Mouse (Mus musculus): ENCODE measurements around the gene Urad.

Urad gene

GRCm38 (mm10) chr5:147276701-147277546 lies 45.3 kb downstream of the Urad start:
- in situ Hi-C loops (cut with MboI; ENCODE audit: low pct_unique_long_range_greater_than_20kb in 1 of 2, low sequenced_read_pairs in 2 of 2, unreplicated experiment in 1 of 2): loop anchor here (5.0 to 25.0 kb wide), 2 partner anchors 45 to 590 kb away; no protein-coding TSS in a partner anchor

GRCm38 (mm10) chr5:147275761-147276160 lies 46.5 kb downstream of the Urad start:
- in situ Hi-C loops (cut with MboI; ENCODE audit: low pct_unique_long_range_greater_than_20kb in 1 of 2, low sequenced_read_pairs in 2 of 2, unreplicated experiment in 1 of 2): loop anchor here (5.0 to 25.0 kb wide), 2 partner anchors 43 to 588 kb away; no protein-coding TSS in a partner anchor

GRCm38 (mm10) chr5:147274174-147275141 lies 47.8 kb downstream of the Urad start:
- in situ Hi-C loops (cut with MboI; ENCODE audit: low pct_unique_long_range_greater_than_20kb in 1 of 2, low sequenced_read_pairs in 2 of 2, unreplicated experiment in 1 of 2): loop anchor here (5.0 to 25.0 kb wide), 2 partner anchors 42 to 587 kb away; no protein-coding TSS in a partner anchor

- in situ Hi-C loops (cut with MboI; ENCODE audit: low pct_unique_long_range_greater_than_20kb in 1 of 2, low sequenced_read_pairs in 2 of 2, unreplicated experiment in 1 of 2): no loop called here
Measured at GRCm38 (mm10) chr5:147272808-147273345, 49.4 kb downstream of the Urad start.

GRCm38 (mm10) chr5:147272046-147272807 lies 50.0 kb downstream of the Urad start:
- in situ Hi-C loops (cut with MboI; ENCODE audit: low pct_unique_long_range_greater_than_20kb in 1 of 2, low sequenced_read_pairs in 2 of 2, unreplicated experiment in 1 of 2): no loop called here

GRCm38 (mm10) chr5:147270673-147271655 lies 51.3 kb downstream of the Urad start:
- in situ Hi-C loops (cut with MboI; ENCODE audit: low pct_unique_long_range_greater_than_20kb in 1 of 2, low sequenced_read_pairs in 2 of 2, unreplicated experiment in 1 of 2): no loop called here

- in situ Hi-C loops (cut with MboI; ENCODE audit: low pct_unique_long_range_greater_than_20kb in 1 of 2, low sequenced_read_pairs in 2 of 2, unreplicated experiment in 1 of 2): no loop called here
Measured at GRCm38 (mm10) chr5:147269926-147270672, 52.1 kb downstream of the Urad start, which contains the start of gene Pdx1. Pdx1 (plus strand) TSS chr5:147269959.

GRCm38 (mm10) chr5:147269371-147269770 lies 52.9 kb downstream of the Urad start:
- in situ Hi-C loops (cut with MboI; ENCODE audit: low pct_unique_long_range_greater_than_20kb in 1 of 2, low sequenced_read_pairs in 2 of 2, unreplicated experiment in 1 of 2): no loop called here

GRCm38 (mm10) chr5:147268728-147269127 lies 53.5 kb downstream of the Urad start:
- in situ Hi-C loops (cut with MboI; ENCODE audit: low pct_unique_long_range_greater_than_20kb in 1 of 2, low sequenced_read_pairs in 2 of 2, unreplicated experiment in 1 of 2): no loop called here

GRCm38 (mm10) chr5:147267434-147267833 lies 54.8 kb downstream of the Urad start:
- in situ Hi-C loops (cut with MboI; ENCODE audit: low pct_unique_long_range_greater_than_20kb in 1 of 2, low sequenced_read_pairs in 2 of 2, unreplicated experiment in 1 of 2): no loop called here

Data from mouse embryonic stem cell (cell line).